Mouse (Mus musculus): ENCODE results near the gene Scgb1a1.

- no peak for TF ChIP-seq GATA1 (IDR thresholded peaks at IDR 0.05; ENCODE audit: low read length)
- no peak for TF ChIP-seq TAL1 (IDR thresholded peaks at IDR 0.05; ENCODE audit: low read length)
These were observed 40.9 kb upstream of the Scgb1a1 start for GRCm38 (mm10) chr19:9128499-9129194.
